Mouse (Mus musculus) midbrain, embryonic 11.5 days (tissue): Measurements from ENCODE around the gene Acap1. TPM values are rescaled to one million over a fixed set of nuclear protein-coding genes. Genes with fewer than 3 reads are reported as not detected.
A peak's percentile ranks its signal among the peaks of the same experiment; 100 is the strongest.

Experiments used
- ATAC-seq: fragments of 200-750 bp; cut with Nextera tagmentation; 2 replicates; pipeline ENCODE4 v1.8.0; 2017; ENCODE audit warnings: moderate TSS enrichment, moderate library complexity; ENCODE audit not compliant: low FRiP score
- DNase-seq: peaks from one replicate; pipeline ENCODE4 v3.0.0; 2015; ENCODE audit warnings: low spot score; ENCODE audit errors: missing footprints
- H3K27ac ChIP-seq: fragments of 300-500 bp; sonication (generic); 2 replicates; pipeline ENCODE4 v1.5.1; 2014; ENCODE audit warnings: low read depth, low read length
- H3K27me3 ChIP-seq: fragments of 300-500 bp; sonication (generic); 2 replicates; pipeline ENCODE4 v1.6.1; 2014; ENCODE audit warnings: mild to moderate bottlenecking, low read length, moderate library complexity, mixed read lengths; ENCODE audit not compliant: control insufficient read depth, insufficient read depth
- H3K36me3 ChIP-seq: fragments of 300-500 bp; sonication (generic); 2 replicates; pipeline ENCODE4 v1.6.1; 2014; ENCODE audit warnings: mild to moderate bottlenecking, low read length, moderate library complexity, mixed read lengths; ENCODE audit not compliant: control insufficient read depth, insufficient read depth
- H3K4me1 ChIP-seq: fragments of 300-500 bp; sonication (generic); 2 replicates; pipeline ENCODE4 v1.6.1; 2014; ENCODE audit warnings: low read length; ENCODE audit not compliant: control insufficient read depth, insufficient read depth
- H3K4me2 ChIP-seq: fragments of 300-500 bp; sonication (generic); 2 replicates; pipeline ENCODE4 v1.6.1; 2014; ENCODE audit warnings: mild to moderate bottlenecking, moderate library complexity
- H3K4me3 ChIP-seq: fragments of 300-500 bp; sonication (generic); 2 replicates; pipeline ENCODE4 v1.5.1; 2014; ENCODE audit warnings: low read depth, low read length
- H3K9ac ChIP-seq: fragments of 300-500 bp; sonication (generic); 2 replicates; pipeline ENCODE4 v1.6.1; 2014; ENCODE audit warnings: low read length
- H3K9me3 ChIP-seq: fragments of 300-500 bp; sonication (generic); 2 replicates; pipeline ENCODE4 v1.6.1; 2016; ENCODE audit warnings: low read length; ENCODE audit not compliant: control insufficient read depth
- WGBS: fragments of 180-500 bp; shearing (Covaris S2); extraction: QIAGEN DNeasy Blood & Tissue Kit; methylation state at CpG from one replicate; pipeline ENCODE4 v1.1.7; 2014; 5-methylcytosine and 5-hydroxymethylcytosine counted together
- polyA plus RNA-seq: library from polyadenylated mRNA; unstranded; fragments of >200 nt; fragmentation: Nextera tagmentation; extraction: Ambion mirVana; gene quantifications from 2 replicates; pipeline ENCODE4 v1.2.1, GENCODE M21; 2014

Gene Acap1
- polyA plus RNA-seq, 1 experiment from 2014 or later: 0.36 TPM

GRCm38 (mm10) chr11:69846738-69847688 is 48.3 kb downstream of the Acap1 start:
- peaks cover 16% of the 10 kb centered on the region; the same call in 1 of the 2 replicates for H3K4me1 ChIP-seq
- H3K4me2 ChIP-seq: peak overlapping the region; percentile 71
- H3K9ac ChIP-seq: peak overlapping the region; percentile 78
- no peaks in the 10 kb centered on the region for H3K27me3 ChIP-seq
- DNase-seq: peak; percentile 89
- WGBS: 14% methylated on average over 37 of the region's 37 CpGs
- H3K36me3 ChIP-seq: peaks cover 2% of the 10 kb centered on the region; the same call in 1 of the 2 replicates
- H3K27ac ChIP-seq: peak overlapping the region; percentile 94
- H3K4me3 ChIP-seq: peak overlapping the region; percentile 57
- peak; percentile 64 for ATAC-seq
- no peaks in the 10 kb centered on the region for H3K9me3 ChIP-seq

- 0% methylated on average over 37 of the region's 38 CpGs for WGBS
- peak within 1 kb of the TSS; percentile 78 for H3K9ac ChIP-seq
Measured at GRCm38 (mm10) chr11:69846198-69846680, 49.1 kb downstream of the Acap1 start, which contains the start of gene Plscr3. TSS of gene Plscr3 (plus strand) at chr11:69846376.

GRCm38 (mm10) chr11:69838714-69839104 is 56.6 kb downstream of the Acap1 start:
- 2% methylated on average over 7 of the region's 7 CpGs for WGBS
- Histone ChIP-seq H3K36me3 (no peaks in the 10 kb centered on the region; the same call in 1 of the 2 replicates), H3K27me3 (peaks cover 4% of the 10 kb centered on the region; the same call in 1 of the 2 replicates), H3K9ac (peak overlapping the region; percentile 56), H3K4me2 (peak overlapping the region; percentile 87), H3K4me3 (peak overlapping the region; percentile 62), H3K4me1 (peaks cover 33% of the 10 kb centered on the region), H3K9me3 (no peaks in the 10 kb centered on the region), H3K27ac (peak overlapping the region; percentile 31; the same call in 1 of the 2 replicates)
- no peak for ATAC-seq
- no peak for DNase-seq

More at GRCm38 (mm10) chr11:69846198-69846680, 49.1 kb downstream of the Acap1 start, which contains the start of gene Plscr3:
- H3K4me1 ChIP-seq: peaks cover 16% of the 10 kb centered on the region; the same call in 1 of the 2 replicates
- H3K36me3 ChIP-seq: peaks cover 2% of the 10 kb centered on the region; the same call in 1 of the 2 replicates
- no peaks in the 10 kb centered on the region for H3K27me3 ChIP-seq
- ATAC-seq (peak; percentile 95), DNase-seq (peak; percentile 99)
- H3K4me2 ChIP-seq: peak within 1 kb of the TSS; percentile 71
- no peaks in the 10 kb centered on the region for H3K9me3 ChIP-seq
- peak within 1 kb of the TSS; percentile 57 for H3K4me3 ChIP-seq
- H3K27ac ChIP-seq: peak within 1 kb of the TSS; percentile 94

GRCm38 (mm10) chr11:69837952-69838713 is 57.2 kb downstream of the Acap1 start, which contains the start of gene Tmem256:
TSS of gene Tmem256 (plus strand) at chr11:69838514.
- Histone ChIP-seq H3K27ac (peak within 1 kb of the TSS; percentile 73), H3K27me3 (peaks cover 8% of the 10 kb centered on the region; the same call in 1 of the 2 replicates), H3K4me3 (peak within 1 kb of the TSS; percentile 62), H3K4me1 (peaks cover 38% of the 10 kb centered on the region), H3K9me3 (no peaks in the 10 kb centered on the region), H3K4me2 (peak within 1 kb of the TSS; percentile 87), H3K9ac (peak within 1 kb of the TSS; percentile 90), H3K36me3 (peaks cover 2% of the 10 kb centered on the region; the same call in 1 of the 2 replicates)
- under 1% methylated on average over 34 of the region's 34 CpGs for WGBS
- ATAC-seq (peak; percentile 87), DNase-seq (peak; percentile 100)

GRCm38 (mm10) chr11:69837604-69837951 is 57.8 kb downstream of the Acap1 start, which contains the start of gene Nlgn2:
TSS of gene Nlgn2 (minus strand) at chr11:69837784.
- Histone ChIP-seq H3K4me3 (peak within 1 kb of the TSS; percentile 62), H3K9me3 (no peaks in the 10 kb centered on the region), H3K27me3 (peaks cover 8% of the 10 kb centered on the region; the same call in 1 of the 2 replicates), H3K4me2 (peak within 1 kb of the TSS; percentile 87), H3K36me3 (peaks cover 2% of the 10 kb centered on the region; the same call in 1 of the 2 replicates), H3K9ac (peak within 1 kb of the TSS; percentile 90), H3K4me1 (peaks cover 38% of the 10 kb centered on the region), H3K27ac (peak within 1 kb of the TSS; percentile 73)
- ATAC-seq (no peak; the same call in 1 of the 2 replicates), DNase-seq (no peak)
- 0% methylated on average over 22 of the region's 32 CpGs for WGBS

- Histone ChIP-seq H3K4me2 (peak overlapping the region; percentile 87), H3K27ac (peak overlapping the region; percentile 73), H3K9ac (peak overlapping the region; percentile 90), H3K4me1 (peaks cover 38% of the 10 kb centered on the region), H3K9me3 (no peaks in the 10 kb centered on the region), H3K27me3 (peaks cover 8% of the 10 kb centered on the region; the same call in 1 of the 2 replicates), H3K4me3 (peak overlapping the region; percentile 62), H3K36me3 (peaks cover 2% of the 10 kb centered on the region; the same call in 1 of the 2 replicates)
- 0% methylated on average over 41 of the region's 52 CpGs for WGBS
- DNase-seq: peak; percentile 94
- ATAC-seq: peak; percentile 8; the same call in 1 of the 2 replicates
Measured at GRCm38 (mm10) chr11:69836703-69837576, 58.4 kb downstream of the Acap1 start.

- ATAC-seq: no peak
- peak overlapping the region; percentile 73; the same call in 1 of the 2 replicates for H3K27ac ChIP-seq
Measured at GRCm38 (mm10) chr11:69835966-69836335, 59.4 kb downstream of the Acap1 start.

More at GRCm38 (mm10) chr11:69835966-69836335, 59.4 kb downstream of the Acap1 start:
- H3K4me1 ChIP-seq: peaks cover 38% of the 10 kb centered on the region
- peak overlapping the region; percentile 62 for H3K4me3 ChIP-seq
- peaks cover 2% of the 10 kb centered on the region; the same call in 1 of the 2 replicates for H3K36me3 ChIP-seq
- H3K9ac ChIP-seq: peak overlapping the region; percentile 90
- H3K27me3 ChIP-seq: peaks cover 8% of the 10 kb centered on the region; the same call in 1 of the 2 replicates
- H3K4me2 ChIP-seq: peak overlapping the region; percentile 87
- DNase-seq: peak; percentile 88
- no peaks in the 10 kb centered on the region for H3K9me3 ChIP-seq
- 2% methylated on average over 4 of the region's 4 CpGs for WGBS
